Mouse (Mus musculus) heart, embryonic 12.5 days (tissue): Measurements from ENCODE around the gene Rnaseh2a. TPM values are rescaled to one million over a fixed set of nuclear protein-coding genes. Genes with fewer than 3 reads are reported as not detected.
A peak's percentile ranks its signal among the peaks of the same experiment; 100 is the strongest.
"Not testable (repeated sequence)": the region's sequence is repeated elsewhere in the genome, so short reads cannot be mapped to it uniquely, and the experiment has no call there.

ENCODE experiments used
- ATAC-seq: fragments of 200-750 bp; cut with Nextera tagmentation; 2 replicates; pipeline ENCODE4 v1.8.0; 2017; ENCODE audit warnings: moderate TSS enrichment, moderate library complexity; ENCODE audit not compliant: insufficient number of reproducible peaks, low FRiP score
- H3K27ac ChIP-seq: fragments of 300-500 bp; sonication (generic); 2 replicates; pipeline ENCODE4 v1.5.1; 2016; ENCODE audit warnings: mild to moderate bottlenecking, moderate library complexity; ENCODE audit not compliant: poor library complexity, severe bottlenecking
- H3K27me3 ChIP-seq: fragments of 300-500 bp; sonication (generic); replicated peaks from 2 replicates; pipeline ENCODE4 v1.6.1; 2016; ENCODE audit warnings: mild to moderate bottlenecking, moderate library complexity
- H3K36me3 ChIP-seq: fragments of 300-500 bp; sonication (generic); 2 replicates; pipeline ENCODE4 v1.6.1; 2016; ENCODE audit warnings: mild to moderate bottlenecking, moderate library complexity
- H3K4me1 ChIP-seq: fragments of 300-500 bp; sonication (generic); replicated peaks from 2 replicates; pipeline ENCODE4 v1.6.1; 2016; ENCODE audit warnings: mild to moderate bottlenecking
- H3K4me2 ChIP-seq: fragments of 300-500 bp; sonication (generic); 2 replicates; pipeline ENCODE4 v1.6.1; 2016; ENCODE audit warnings: mild to moderate bottlenecking, moderate library complexity
- H3K4me3 ChIP-seq: fragments of 300-500 bp; sonication (generic); 2 replicates; pipeline ENCODE4 v1.5.1; 2016; ENCODE audit warnings: mild to moderate bottlenecking
- H3K9ac ChIP-seq: fragments of 300-500 bp; sonication (generic); 2 replicates; pipeline ENCODE4 v1.6.1; 2016; ENCODE audit warnings: mild to moderate bottlenecking, moderate library complexity
- H3K9me3 ChIP-seq: fragments of 300-500 bp; sonication (generic); replicated peaks from 2 replicates; pipeline ENCODE4 v1.6.1; 2016; ENCODE audit warnings: mild to moderate bottlenecking, moderate library complexity
- WGBS: fragments of 180-500 bp; shearing (Covaris S2); methylation state at CpG from one replicate; pipeline ENCODE4 v1.1.7; 2016; 5-methylcytosine and 5-hydroxymethylcytosine counted together
- microRNA-seq: library from miRNA; unstranded; fragments of <30 nt; microRNA quantifications from one replicate; pipeline ENCODE4, GENCODE M21; 2017
- polyA plus RNA-seq: library from polyadenylated mRNA; unstranded; fragments of >200 nt; fragmentation: Nextera tagmentation; extraction: Ambion mirVana; gene quantifications from 2 replicates; pipeline ENCODE4 v1.2.1, GENCODE M21; 2016

The Rnaseh2a gene
- polyA plus RNA-seq, 1 experiment from 2014 or later: 77.1 TPM

GRCm38 (mm10) chr8:84911854-84912253, 57.7 kb downstream of the Rnaseh2a start:
- no peak overlapping the region for H3K27ac ChIP-seq
- H3K4me2 ChIP-seq: no peak overlapping the region
- no peak overlapping the region for H3K4me3 ChIP-seq
- peaks cover 18% of the 10 kb centered on the region for H3K4me1 ChIP-seq
- H3K36me3 ChIP-seq: no peaks in the 10 kb centered on the region
- peaks cover 79% of the 10 kb centered on the region for H3K27me3 ChIP-seq
- no peak overlapping the region for H3K9ac ChIP-seq
- WGBS: 76% methylated on average over 9 of the region's 9 CpGs
- 0 out of 2 replicates have a peak, but pooled peaks cover 4% of the 10 kb centered on the region for H3K9me3 ChIP-seq
- no peak for ATAC-seq

- no peak for ATAC-seq
- Histone ChIP-seq H3K4me1 (peaks cover 18% of the 10 kb centered on the region), H3K9ac (no peak overlapping the region), H3K9me3 (0 out of 2 replicates have a peak, but pooled peaks cover 4% of the 10 kb centered on the region), H3K4me3 (no peak overlapping the region), H3K4me2 (no peak overlapping the region), H3K36me3 (no peaks in the 10 kb centered on the region), H3K27ac (no peak overlapping the region), H3K27me3 (peaks cover 66% of the 10 kb centered on the region)
- 78% methylated on average over 6 of the region's 6 CpGs for WGBS
These were observed 59.0 kb downstream of the Rnaseh2a start for GRCm38 (mm10) chr8:84910551-84910950.

- WGBS: 76% methylated on average over 5 of the region's 5 CpGs
- no peak overlapping the region for H3K9ac ChIP-seq
- 0 out of 2 replicates have a peak, but pooled peaks cover 4% of the 10 kb centered on the region for H3K9me3 ChIP-seq
- H3K36me3 ChIP-seq: no peaks in the 10 kb centered on the region
- H3K4me3 ChIP-seq: no peak overlapping the region
- ATAC-seq: no peak
- peaks cover 60% of the 10 kb centered on the region for H3K27me3 ChIP-seq
- H3K4me1 ChIP-seq: peaks cover 18% of the 10 kb centered on the region
- H3K27ac ChIP-seq: no peak overlapping the region
- H3K4me2 ChIP-seq: no peak overlapping the region
These were observed 59.6 kb downstream of the Rnaseh2a start for GRCm38 (mm10) chr8:84909949-84910348.

- Histone ChIP-seq H3K27me3 (peaks cover 57% of the 10 kb centered on the region), H3K4me1 (peaks cover 18% of the 10 kb centered on the region), H3K36me3 (no peaks in the 10 kb centered on the region), H3K9me3 (0 out of 2 replicates have a peak, but pooled peaks cover 4% of the 10 kb centered on the region), H3K4me2 (peak overlapping the region; percentile 92), H3K4me3 (peak overlapping the region; percentile 62), H3K9ac (peak overlapping the region; percentile 80; the same call in 1 of the 2 replicates), H3K27ac (no peak overlapping the region)
- peak; percentile 5; the same call in 1 of the 2 replicates for ATAC-seq
- WGBS: 43% methylated on average over 20 of the region's 20 CpGs
These were observed 60.3 kb downstream of the Rnaseh2a start for GRCm38 (mm10) chr8:84909162-84909767.

- no peak within 1 kb of the TSS for H3K27ac ChIP-seq
- H3K4me1 ChIP-seq: peaks cover 18% of the 10 kb centered on the region
- H3K9ac ChIP-seq: peak within 1 kb of the TSS; percentile 80
- H3K4me3 ChIP-seq: peak within 1 kb of the TSS; percentile 62
- WGBS: under 1% methylated on average over 45 of the region's 45 CpGs
- H3K36me3 ChIP-seq: no peaks in the 10 kb centered on the region
- peak; percentile 95 for ATAC-seq
- peak within 1 kb of the TSS; percentile 92 for H3K4me2 ChIP-seq
- peaks cover 52% of the 10 kb centered on the region for H3K27me3 ChIP-seq
- H3K9me3 ChIP-seq: no peaks in the 10 kb centered on the region
These were observed 61.0 kb downstream of the Rnaseh2a start, which contains the start of gene Dnase2a for GRCm38 (mm10) chr8:84908421-84909161. Gene Dnase2a (plus strand): TSS chr8:84908560.

- Histone ChIP-seq H3K27me3 (peaks cover 46% of the 10 kb centered on the region), H3K4me3 (peak overlapping the region; percentile 62), H3K4me1 (peaks cover 17% of the 10 kb centered on the region), H3K4me2 (peak overlapping the region; percentile 92)
- WGBS: 25% methylated on average over 7 of the region's 7 CpGs
- H3K9ac ChIP-seq, H3K9me3 ChIP-seq, H3K36me3 ChIP-seq, ATAC-seq, H3K27ac ChIP-seq: not testable (repeated sequence)
These were observed 61.6 kb downstream of the Rnaseh2a start for GRCm38 (mm10) chr8:84907979-84908378.

- Histone ChIP-seq H3K4me3 (no peak overlapping the region), H3K27ac (no peak overlapping the region), H3K4me2 (no peak overlapping the region), H3K9ac (no peak overlapping the region), H3K36me3 (no peaks in the 10 kb centered on the region), H3K27me3 (peaks cover 41% of the 10 kb centered on the region), H3K9me3 (no peaks in the 10 kb centered on the region), H3K4me1 (peaks cover 14% of the 10 kb centered on the region)
- WGBS: 79% methylated on average over 8 of the region's 8 CpGs
- no peak for ATAC-seq
These were observed 62.1 kb downstream of the Rnaseh2a start for GRCm38 (mm10) chr8:84907493-84907892.

GRCm38 (mm10) chr8:84907037-84907436, 62.5 kb downstream of the Rnaseh2a start:
- no peak for ATAC-seq
- no peaks in the 10 kb centered on the region for H3K9me3 ChIP-seq
- H3K27ac ChIP-seq: no peak overlapping the region
- peaks cover 13% of the 10 kb centered on the region for H3K4me1 ChIP-seq
- no peak overlapping the region for H3K4me2 ChIP-seq
- no peak overlapping the region for H3K9ac ChIP-seq
- 89% methylated on average over 9 of the region's 9 CpGs for WGBS
- peaks cover 39% of the 10 kb centered on the region for H3K27me3 ChIP-seq
- H3K36me3 ChIP-seq: no peaks in the 10 kb centered on the region
- H3K4me3 ChIP-seq: no peak overlapping the region

Small RNA genes lying within 50 kb of the gene (microRNA-seq; reads per million reads assigned to microRNA genes)
- not detected for gene Gm24197

Other genes with a start within 250 kb of the Rnaseh2a start
- 5.4 and 6.9 TPM in 2 replicates for gene G430095P16Rik, start 246.8 kb downstream of the Rnaseh2a start, polyA plus RNA-seq
- 9.2 and 10.9 TPM in 2 replicates for gene Nfix, start 169.4 kb downstream of the Rnaseh2a start, polyA plus RNA-seq
- gene Dand5, start 146.9 kb downstream of the Rnaseh2a start, polyA plus RNA-seq: 4.6 and 6.2 TPM in 2 replicates
- 50.9 and 52.1 TPM in 2 replicates for gene Gadd45gip1, start 138.2 kb downstream of the Rnaseh2a start, polyA plus RNA-seq
- 129 and 131 TPM in 2 replicates for gene Rad23a, start 129.1 kb downstream of the Rnaseh2a start, polyA plus RNA-seq
- gene Calr, start 122.8 kb downstream of the Rnaseh2a start, polyA plus RNA-seq: 747 and 767 TPM in 2 replicates
- gene Farsa, start 112.8 kb downstream of the Rnaseh2a start, polyA plus RNA-seq: 53.6 and 59.2 TPM in 2 replicates
- gene Syce2, start 97.7 kb downstream of the Rnaseh2a start, polyA plus RNA-seq: 36.5 and 36.9 TPM in 2 replicates
- 35.5 and 36.2 TPM in 2 replicates for gene Gcdh, start 75.8 kb downstream of the Rnaseh2a start, polyA plus RNA-seq
- gene Klf1, start 67.8 kb downstream of the Rnaseh2a start, polyA plus RNA-seq: 12.1 and 17.9 TPM in 2 replicates
- 4.2 and 4.3 TPM in 2 replicates for gene Dnase2a, start 61.2 kb downstream of the Rnaseh2a start, polyA plus RNA-seq
- 0.13 and 0.24 TPM in 2 replicates for gene Mast1, start 32.4 kb downstream of the Rnaseh2a start, polyA plus RNA-seq
- gene Rtbdn, start 22.8 kb downstream of the Rnaseh2a start, polyA plus RNA-seq: 0.20 and 0.31 TPM in 2 replicates
- gene Gm49661, start 334 bp downstream of the Rnaseh2a start, polyA plus RNA-seq: not detected in 2 replicates
- 638 and 672 TPM in 2 replicates for gene Prdx2, start 180 bp downstream of the Rnaseh2a start, polyA plus RNA-seq
- gene Junb, start 9.0 kb upstream of the Rnaseh2a start, polyA plus RNA-seq: 11.9 and 13.2 TPM in 2 replicates
- 7.2 and 7.7 TPM in 2 replicates for gene Hook2, start 20.8 kb upstream of the Rnaseh2a start, polyA plus RNA-seq
- not detected in 2 replicates for gene Best2, start 44.8 kb upstream of the Rnaseh2a start, polyA plus RNA-seq
- gene Asna1, start 55.5 kb upstream of the Rnaseh2a start, polyA plus RNA-seq: 114 and 118 TPM in 2 replicates
- 102 and 109 TPM in 2 replicates for gene Trir, start 57.1 kb upstream of the Rnaseh2a start, polyA plus RNA-seq
- 28.8 and 34.4 TPM in 2 replicates for gene Tnpo2, start 67.1 kb upstream of the Rnaseh2a start, polyA plus RNA-seq
- gene Fbxw9, start 90.3 kb upstream of the Rnaseh2a start, polyA plus RNA-seq: 17.3 and 18.8 TPM in 2 replicates
- gene Gm5741, start 98.2 kb upstream of the Rnaseh2a start, polyA plus RNA-seq: not detected in 2 replicates
- 50.4 and 60.9 TPM in 2 replicates for gene Dhps, start 102.0 kb upstream of the Rnaseh2a start, polyA plus RNA-seq
- gene Wdr83os, start 111.0 kb upstream of the Rnaseh2a start, polyA plus RNA-seq: 107 and 109 TPM in 2 replicates
- 31.7 and 33.2 TPM in 2 replicates for gene Wdr83, start 111.5 kb upstream of the Rnaseh2a start, polyA plus RNA-seq
- 33.2 and 34.8 TPM in 2 replicates for gene Man2b1, start 113.5 kb upstream of the Rnaseh2a start, polyA plus RNA-seq
- 1.2 and 1.3 TPM in 2 replicates for gene Zfp791, start 153.3 kb upstream of the Rnaseh2a start, polyA plus RNA-seq
- not detected in 2 replicates for gene Cks1brt, start 182.2 kb upstream of the Rnaseh2a start, polyA plus RNA-seq